Mouse (Mus musculus) layer of hippocampus, adult 9-11 months (tissue): ENCODE results near the gene Sf3a1.
"Not testable (repeated sequence)": the region's sequence is repeated elsewhere in the genome, so short reads cannot be mapped to it uniquely, and the experiment has no call there.

Experiments
- DNase-seq: peaks from one replicate; pipeline ENCODE4 v3.0.0; 2022

Gene Sf3a1

DNA sequence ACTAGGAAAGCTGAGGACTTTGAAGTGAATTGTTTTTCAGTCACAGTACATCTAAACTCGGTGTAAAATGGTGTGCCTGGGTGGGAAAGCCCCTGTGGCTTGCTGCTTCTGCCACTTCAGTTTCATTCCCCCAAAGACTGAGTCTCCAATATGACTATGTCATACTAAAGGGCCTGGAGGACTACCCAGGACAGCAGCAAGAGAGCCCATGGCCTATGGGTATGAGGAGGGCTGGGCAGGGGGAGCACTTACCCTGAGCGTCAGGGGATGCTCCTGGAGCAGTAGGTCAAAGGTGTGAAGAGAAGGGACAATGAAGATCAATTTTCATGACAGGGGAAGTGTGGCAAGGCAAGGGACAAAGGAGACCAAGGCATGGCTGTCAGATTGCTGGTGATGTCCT is 21.2 kb upstream of the Sf3a1 start:
- no peak for DNase-seq

DNA sequence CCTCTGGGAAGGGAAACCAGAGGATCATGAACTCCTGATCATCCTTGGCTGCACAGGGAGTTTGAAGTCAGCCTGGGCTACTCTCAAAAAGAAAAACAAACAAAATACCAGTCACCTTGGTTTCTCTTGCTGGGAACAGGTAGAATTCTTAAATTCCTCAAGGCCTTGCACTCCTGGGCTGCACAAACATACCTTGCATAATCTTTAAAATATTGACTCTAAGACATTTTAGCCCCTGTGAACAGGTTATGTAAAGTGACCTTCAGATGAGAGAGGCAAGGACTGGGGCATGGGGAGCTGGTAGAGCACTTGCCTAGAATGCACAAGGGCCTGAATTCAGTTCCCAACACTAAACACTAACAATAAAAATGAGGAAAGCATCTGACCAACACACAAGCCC is 18.6 kb upstream of the Sf3a1 start:
- DNase-seq, result no peak

GRCm38 (mm10) chr11:4142352-4142751 is 17.8 kb upstream of the Sf3a1 start:
- no peak for DNase-seq

- no peak for DNase-seq
Observed at GRCm38 (mm10) chr11:4143281-4144062, 16.7 kb upstream of the Sf3a1 start.

- no peak for DNase-seq
Observed at GRCm38 (mm10) chr11:4146381-4146780, 13.8 kb upstream of the Sf3a1 start.

DNA sequence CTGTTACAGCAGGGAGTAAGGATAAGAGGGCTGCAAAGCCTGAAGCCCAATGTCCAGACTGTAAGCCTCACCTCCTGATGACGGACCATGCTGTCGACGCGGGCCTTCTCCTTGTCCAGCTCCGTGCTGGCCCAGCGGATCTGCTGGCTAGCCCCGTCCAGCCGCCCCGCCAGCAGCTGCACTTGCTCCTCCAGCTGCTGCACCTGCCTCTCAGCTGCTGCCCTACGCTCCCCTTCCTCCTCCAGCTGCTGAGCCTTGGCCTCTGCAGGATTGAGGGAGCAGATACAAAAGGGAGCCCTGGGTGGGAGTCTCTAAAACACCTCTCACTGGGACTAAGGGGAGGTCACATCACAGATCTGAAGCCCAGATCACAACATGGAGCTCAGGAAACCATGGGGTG is 13.1 kb upstream of the Sf3a1 start:
- DNase-seq, result no peak

DNA sequence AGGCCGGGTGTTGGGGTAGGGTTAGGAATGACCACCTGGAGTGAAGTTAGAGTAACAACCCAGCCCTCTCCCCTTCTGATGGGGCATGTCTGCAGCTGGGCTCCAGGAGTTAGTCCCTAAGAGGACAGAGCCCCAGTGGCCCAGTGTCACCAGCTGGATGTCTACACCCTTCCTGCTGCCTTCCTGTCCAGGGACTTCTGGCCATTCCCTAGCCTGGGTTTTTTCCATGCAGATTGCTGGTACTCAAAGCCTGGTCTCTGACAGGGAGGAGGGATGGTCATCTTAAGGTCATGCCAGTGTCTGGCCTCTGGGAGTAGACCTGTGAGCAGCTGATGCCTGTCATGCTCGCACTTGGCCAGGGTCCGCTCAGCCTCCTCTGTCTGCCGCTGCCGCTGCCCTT is 12.0 kb upstream of the Sf3a1 start:
- no peak for DNase-seq

DNA sequence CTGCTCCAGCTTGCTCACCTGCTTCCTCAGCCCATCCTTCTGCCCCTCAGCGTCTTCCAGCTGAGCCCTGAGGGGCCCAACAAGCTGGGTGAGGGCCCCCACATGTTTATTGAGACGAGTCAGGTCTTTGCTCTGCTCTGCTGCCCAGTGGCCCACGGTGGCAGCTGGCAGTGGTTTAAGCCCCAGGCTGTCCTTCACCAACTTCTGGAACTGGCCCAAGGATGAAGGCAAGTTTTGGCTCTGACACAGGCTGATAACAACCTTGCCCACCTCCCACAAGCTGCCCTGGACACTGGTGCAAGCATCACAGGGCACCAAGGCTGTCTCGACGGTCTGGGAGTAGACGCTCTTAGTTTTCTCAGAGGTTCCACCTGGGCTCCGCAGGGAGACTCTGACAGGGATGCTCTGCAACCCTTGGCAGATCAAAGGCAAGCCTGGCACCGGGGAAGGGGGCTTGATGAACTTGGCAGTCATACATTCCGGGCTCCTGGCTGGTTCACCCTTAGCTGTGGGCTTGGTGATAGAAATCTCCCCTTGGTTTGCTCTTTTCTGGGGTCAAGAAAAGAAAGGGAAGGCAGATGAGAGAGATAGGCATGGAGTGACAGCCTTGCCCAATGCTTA is 11.5 kb upstream of the Sf3a1 start:
- DNase-seq, result no peak

DNA sequence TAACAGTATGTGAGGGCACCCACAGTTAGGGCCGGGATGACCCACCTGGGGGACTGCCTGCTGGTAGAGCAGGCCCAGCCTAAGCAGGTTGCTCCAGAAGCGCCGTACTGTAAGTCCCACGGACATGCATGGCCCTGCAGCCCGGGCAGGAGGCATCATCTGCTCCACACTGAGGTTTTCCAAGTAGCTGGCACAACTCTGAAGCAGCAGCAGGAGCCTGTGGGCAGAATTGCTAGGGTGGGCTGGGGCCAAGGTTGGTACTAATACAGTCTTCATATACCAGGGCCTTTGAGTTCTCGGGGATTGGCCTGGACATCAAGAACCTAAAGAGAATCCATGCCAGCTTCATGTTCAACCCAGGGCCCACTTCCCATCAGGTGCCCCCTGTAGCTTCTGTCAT is 10.3 kb upstream of the Sf3a1 start:
- no peak for DNase-seq

GRCm38 (mm10) chr11:4153694-4154093 is 6.5 kb upstream of the Sf3a1 start:
- no peak for DNase-seq

DNA sequence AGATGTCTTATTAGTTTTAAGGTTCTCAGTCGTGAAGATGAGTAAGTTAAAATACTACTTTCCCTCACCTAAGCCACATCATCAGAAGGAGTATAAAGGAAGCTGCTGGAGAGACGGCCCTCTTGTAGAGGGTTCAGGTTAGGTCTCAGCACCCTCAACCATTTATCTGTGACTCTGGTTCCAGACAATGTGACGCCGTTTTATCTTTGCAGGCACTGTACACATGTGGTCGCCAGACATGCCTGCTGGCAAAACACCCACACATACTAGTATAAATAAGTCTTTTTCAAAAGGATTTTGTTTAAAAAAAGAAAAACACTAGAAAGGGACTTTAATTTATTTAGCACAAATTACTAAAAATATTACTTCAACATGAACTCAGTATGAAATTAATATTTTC is 4.5 kb upstream of the Sf3a1 start:
- peak; percentile 38 for DNase-seq

- no peak for DNase-seq
Observed at GRCm38 (mm10) chr11:4158676-4159075, 1.5 kb upstream of the Sf3a1 start.

DNA sequence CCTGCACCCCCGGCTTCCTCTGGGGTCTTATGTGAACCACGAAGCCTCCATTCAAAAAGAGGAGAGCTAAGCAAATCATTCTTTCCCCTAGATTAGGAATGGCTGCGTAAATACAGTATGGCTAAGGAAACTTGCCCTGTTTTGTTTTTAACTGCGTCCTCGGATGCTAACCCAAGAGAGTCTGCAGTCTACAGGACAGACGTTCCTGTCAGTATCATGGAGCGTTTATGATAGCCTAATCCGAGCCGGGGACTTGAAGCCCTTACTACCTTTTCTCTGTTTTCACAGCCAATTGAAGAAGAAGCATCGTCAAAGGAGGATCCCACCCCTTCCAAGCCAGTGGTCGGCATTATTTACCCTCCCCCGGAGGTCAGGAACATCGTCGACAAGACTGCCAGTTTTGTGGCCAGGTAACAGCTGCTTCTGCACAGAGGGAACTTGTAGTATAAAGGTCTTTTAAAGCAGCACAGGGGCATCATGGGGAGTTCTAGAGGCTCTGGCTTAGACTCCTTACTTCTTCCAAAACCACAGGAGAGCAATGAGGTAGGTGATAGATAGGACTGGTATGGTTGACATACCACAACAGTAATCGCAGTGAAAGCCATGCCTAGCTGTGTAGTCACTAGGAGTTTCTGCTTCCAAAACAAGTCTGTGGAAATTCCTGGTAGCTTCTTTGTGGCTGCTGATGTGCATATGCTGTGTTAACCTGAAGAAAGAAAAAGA is 769 bp downstream of the Sf3a1 start:
- DNase-seq, result no peak

GRCm38 (mm10) chr11:4164701-4165100 is 4.6 kb downstream of the Sf3a1 start:
- DNase-seq, result no peak

DNA sequence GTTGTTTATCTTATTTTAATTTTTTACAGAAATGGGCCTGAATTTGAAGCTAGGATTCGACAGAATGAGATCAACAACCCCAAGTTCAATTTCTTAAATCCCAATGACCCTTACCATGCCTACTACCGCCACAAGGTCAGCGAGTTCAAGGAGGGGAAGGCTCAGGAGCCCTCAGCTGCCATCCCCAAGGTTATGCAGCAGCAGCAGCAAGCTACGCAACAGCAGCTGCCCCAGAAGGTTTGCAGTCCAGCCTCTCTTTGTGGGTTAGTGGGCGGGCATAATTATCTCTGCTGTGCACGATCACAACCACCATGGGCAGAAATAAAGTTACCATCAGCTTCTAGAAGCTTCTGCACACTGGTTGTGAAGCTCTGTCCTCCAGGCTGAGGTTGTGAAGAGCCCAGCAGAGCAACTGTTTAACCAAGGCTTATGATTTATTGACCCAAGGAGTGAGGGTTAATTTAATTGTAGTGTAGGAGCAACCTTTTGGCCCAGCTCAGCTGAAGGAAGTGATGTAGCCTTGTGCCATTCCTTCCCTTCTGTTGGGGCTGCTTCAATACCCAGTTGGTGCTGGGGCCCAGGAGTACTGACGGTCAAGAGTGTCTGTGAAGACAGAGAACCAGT is 6.4 kb downstream of the Sf3a1 start:
- DNase-seq, result no peak

GRCm38 (mm10) chr11:4174586-4174985 is 14.4 kb downstream of the Sf3a1 start:
- DNase-seq, result peak; percentile 72

- DNase-seq, result no peak
Observed at GRCm38 (mm10) chr11:4177716-4178115, 17.6 kb downstream of the Sf3a1 start.

GRCm38 (mm10) chr11:4182061-4182460 is 21.9 kb downstream of the Sf3a1 start:
- DNase-seq, result peak; percentile 38

DNA sequence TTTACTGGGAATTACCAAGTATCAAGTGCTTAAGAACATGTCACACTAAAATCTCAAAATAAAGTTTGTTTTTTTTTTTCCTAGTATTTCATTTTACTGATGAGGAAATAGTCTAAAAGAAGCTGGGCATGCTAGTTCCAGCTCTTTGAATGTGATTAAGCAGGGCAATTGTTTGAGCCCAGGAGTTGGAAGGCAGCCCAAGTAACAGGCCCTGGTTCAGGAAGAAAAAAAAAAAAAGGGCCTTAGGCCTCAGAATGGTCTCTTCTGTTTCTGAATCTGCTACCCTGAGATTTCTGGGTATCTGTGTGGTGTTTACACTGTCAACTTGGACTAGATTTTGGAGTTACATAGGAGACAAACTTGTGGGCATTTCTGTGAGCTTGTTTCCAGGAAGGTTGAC is 23.4 kb downstream of the Sf3a1 start:
- DNase-seq, result no peak

GRCm38 (mm10) chr11:4184251-4184952 is 24.3 kb downstream of the Sf3a1 start:
- DNase-seq, result no peak

DNA sequence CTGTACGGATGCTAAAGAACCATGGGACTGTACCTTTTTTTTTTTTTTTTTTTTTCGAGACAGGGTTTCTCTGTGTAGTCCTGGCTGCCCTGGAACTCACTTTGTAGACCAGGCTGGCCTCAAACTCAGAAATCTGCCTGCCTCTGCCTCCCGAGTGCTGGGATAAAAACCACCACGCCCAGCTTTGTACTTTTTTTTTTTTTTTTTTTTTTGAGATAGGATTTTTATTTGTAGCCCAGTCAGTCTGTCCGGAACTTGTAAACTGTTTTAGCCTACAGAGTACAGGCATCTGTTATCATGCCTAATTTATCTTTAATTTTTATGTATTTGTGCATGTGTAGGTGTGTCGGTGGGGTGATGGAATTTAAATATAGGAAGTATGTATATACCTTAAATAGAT is 25.3 kb downstream of the Sf3a1 start:
- DNase-seq, result not testable (repeated sequence)

DNA sequence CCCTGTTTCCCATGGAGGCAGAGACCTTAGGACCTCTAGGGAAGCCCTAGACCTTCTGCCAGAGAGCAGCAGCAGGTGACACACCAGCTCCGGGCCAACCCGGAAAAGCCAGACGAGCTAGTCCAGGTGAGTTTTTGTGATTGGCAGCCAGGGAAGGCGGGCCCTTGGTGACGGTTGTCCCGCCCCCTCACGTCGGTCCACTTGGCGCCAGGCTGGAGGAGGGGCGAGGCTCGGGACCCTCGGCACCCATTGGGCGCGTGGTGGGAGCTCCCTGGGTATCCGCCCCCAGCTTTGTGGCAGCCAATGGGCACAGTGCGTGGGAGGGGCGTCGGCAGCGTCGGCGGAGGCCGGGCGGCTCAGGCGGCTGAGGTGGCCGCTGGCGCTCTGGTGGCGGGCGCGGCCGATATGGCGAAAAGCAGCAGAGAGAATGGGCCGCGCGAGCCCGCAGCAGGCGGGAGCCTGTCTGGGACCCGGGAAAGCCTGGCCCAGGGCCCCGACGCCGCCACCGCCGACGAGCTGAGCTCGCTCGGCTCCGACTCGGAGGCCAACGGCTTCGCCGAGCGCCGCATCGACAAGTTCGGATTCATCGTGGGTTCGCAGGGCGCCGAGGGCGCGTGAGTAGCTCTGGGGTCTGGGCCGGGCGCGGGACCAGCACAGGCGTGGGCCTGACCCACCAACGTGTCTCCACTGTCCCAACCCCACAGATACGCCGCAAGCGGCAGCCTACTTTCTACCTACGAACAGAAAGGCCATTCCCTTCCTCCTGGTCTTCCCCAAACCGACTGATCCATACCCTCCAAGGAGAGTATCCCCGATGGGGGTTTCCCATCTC is 26.6 kb downstream of the Sf3a1 start, which contains the start of gene Tbc1d10a:
Tbc1d10a (plus strand) TSS at position 304 of the 832 bp plus-strand sequence.
- DNase-seq, result peak; percentile 99
